Mouse (Mus musculus) brain, adult 2 months (tissue): Measurements from ENCODE around the gene 1810055G02Rik.
A peak's percentile ranks its signal among the peaks of the same experiment; 100 is the strongest.

ENCODE experiments used
- DNase-seq: peaks from one replicate; pipeline ENCODE4 v3.0.0; 2011; ENCODE audit warnings: low read depth, low spot score

Gene 1810055G02Rik

GRCm38 (mm10) chr19:3708078-3709012 lies at the start of gene 1810055G02Rik:
Gene 1810055G02Rik, plus strand, starts transcription at chr19:3708293.
- peak; percentile 99 for DNase-seq

DNA sequence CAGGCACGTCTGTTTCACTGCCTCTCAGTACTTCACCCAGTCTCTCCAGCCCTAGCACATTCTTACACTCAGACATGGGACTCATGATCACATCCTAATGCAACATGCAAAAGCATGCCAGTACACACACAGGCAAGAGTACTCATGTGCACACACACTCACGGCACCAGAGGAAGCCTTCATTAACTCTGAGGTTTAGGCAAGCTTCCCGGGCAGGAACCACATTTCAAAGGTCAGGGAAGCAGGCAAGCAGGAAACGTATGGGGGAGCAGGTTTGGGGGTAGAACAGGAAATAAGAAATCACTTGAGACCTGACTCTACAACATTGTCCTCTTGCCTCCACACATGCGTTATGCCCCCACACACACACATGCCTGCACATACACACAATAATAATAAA lies 42.6 kb upstream of the 1810055G02Rik start:
- no peak for DNase-seq

- peak; percentile 26 for DNase-seq
Observed at GRCm38 (mm10) chr19:3666632-3667031, 41.5 kb upstream of the 1810055G02Rik start.

DNA sequence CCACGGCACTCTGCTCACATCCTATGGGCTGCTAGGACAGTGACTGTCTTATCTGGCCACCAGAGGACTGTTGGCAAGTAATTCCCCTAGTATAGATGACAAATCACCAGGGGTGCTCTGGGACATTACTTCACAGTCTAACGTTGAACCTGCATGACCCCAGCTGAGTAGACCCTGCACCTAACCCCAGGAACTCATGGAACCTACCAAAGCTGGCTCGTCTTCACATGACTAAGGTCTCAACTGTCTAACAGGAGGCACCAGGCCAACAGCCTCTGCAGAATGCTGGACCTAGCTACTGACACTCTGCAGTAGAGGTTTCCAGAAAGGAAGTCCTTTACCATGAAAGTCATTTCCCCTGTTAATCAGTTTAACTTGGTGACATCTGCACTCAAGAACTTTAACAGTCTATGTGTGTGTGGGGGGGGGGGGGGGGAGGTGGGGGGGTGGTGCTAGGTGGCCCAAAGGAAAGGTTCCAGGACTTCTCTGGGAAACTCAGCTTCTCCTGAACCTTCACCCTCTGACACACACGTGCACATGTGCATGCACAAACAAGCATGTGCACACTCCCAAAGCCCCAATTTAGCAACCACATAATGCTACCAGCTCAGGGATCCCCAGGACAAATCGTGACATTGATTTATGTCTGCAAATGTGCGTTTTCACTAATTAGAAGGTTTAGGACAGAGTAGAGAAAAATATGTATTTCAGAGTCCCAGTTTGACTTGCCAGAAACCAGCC lies 40.8 kb upstream of the 1810055G02Rik start:
- no peak for DNase-seq

DNA sequence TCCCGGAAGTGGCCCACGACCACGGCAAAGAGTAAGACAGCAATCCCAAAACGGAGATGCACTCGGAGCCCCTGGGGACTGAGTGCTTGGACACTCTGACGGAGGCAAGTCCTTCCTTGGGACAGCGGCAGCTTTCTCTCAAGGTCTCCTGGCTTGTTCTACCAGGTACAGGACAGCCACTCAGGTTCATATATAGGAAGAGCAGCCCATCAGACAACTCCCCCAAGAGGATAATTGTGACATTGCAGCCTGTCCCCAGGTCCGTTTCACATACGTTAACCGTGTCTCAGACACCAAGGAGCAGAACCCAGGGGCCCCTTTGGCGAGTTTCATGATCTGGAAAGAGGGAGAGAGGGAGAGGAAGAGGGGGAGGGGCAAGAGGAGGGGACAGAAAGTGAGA lies 40.1 kb upstream of the 1810055G02Rik start:
- DNase-seq, result no peak

GRCm38 (mm10) chr19:3668551-3668950 lies 39.5 kb upstream of the 1810055G02Rik start:
- DNase-seq, result no peak

DNA sequence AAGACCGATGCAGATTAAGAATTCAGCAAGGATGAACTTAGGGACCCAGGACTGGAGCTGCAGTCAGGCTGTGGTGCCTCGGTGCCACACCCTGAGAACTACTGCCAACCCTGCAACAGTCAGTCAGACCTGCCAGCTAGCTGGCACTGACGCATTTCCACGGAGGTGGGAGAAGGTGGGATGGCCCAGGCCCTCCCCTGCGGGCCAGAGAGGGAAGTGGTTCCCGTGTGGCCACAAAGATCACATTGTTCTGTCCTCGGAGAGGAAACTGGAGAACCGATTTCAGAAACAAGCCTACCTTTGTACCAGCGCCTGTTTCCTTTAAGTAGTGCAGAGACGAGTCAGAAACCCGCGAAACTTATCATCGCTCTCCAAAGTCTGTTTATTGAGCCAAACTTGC lies 39.0 kb upstream of the 1810055G02Rik start:
- no peak for DNase-seq

- no peak for DNase-seq
Observed at GRCm38 (mm10) chr19:3673149-3673548, 34.9 kb upstream of the 1810055G02Rik start.

- peak; percentile 57 for DNase-seq
Observed at GRCm38 (mm10) chr19:3674122-3674855, 33.8 kb upstream of the 1810055G02Rik start.

DNA sequence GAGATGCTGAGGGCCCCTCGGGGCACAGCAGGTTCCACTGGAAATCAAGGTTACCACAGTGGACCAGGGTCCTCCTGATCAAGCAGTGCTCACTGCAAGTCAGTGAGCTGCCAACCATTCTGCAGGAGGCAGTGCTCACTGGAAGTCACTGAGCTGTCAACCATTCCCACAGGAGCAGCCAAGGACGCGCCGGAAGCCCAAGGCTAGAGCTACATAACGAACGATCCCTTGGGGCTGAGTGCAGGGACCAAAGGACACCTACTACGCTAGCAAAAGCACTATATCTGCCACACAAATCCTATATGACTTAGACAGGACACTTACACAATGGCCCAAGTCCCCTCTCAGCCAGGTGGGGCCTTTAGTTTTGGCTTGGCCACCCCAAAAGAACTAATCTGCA lies 27.4 kb upstream of the 1810055G02Rik start:
- no peak for DNase-seq

DNA sequence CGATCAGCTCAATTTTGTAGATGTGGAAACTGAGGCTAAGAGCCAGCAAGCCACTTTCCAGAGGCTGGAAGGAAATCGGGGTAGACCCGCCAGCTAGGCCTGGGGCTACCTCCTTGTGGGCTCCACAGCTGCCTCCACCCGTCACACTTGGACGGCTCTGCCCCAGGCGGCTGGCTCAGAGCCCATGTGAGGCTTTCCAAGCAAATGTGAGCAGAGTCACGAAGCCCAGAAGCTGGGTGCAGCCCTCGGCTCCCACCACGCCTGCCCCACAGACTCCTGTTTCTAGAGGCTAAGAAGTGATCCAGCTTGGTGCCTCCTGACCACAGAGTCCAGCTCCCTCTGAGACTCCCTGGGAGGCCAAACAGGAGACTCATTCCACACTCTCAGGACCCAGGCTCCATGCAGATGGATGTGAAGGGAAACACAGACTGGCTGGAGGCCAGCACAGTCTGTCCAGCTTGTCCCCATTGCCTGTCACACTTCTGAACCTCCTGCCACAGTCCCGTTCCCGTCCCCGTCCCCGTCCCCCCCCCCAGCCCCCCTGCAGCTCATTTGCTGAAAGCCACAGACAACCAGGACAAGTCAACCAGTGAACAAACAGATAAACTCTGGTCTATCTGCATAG lies 26.7 kb upstream of the 1810055G02Rik start:
- DNase-seq, result peak; percentile 49

DNA sequence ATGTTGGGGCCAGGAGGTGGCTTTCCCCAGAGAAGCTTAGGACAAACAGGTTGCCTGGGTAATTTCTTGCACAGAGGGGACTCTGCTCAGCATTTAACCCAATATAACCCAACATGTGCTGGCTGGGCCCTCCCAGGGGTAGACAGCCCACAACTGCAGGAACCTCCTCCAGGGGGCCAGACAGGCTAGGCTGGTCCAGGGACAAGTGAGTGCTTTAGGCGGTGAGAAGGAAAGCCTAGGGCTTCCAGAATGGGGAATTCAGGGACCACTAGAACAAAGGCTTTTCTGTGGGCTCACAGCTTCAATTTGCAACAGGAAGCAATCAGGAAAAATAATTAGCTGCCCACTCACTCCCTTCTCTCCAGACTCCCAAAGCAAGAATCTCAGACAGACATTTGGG lies 23.7 kb upstream of the 1810055G02Rik start:
- DNase-seq, result no peak

- no peak for DNase-seq
Observed at GRCm38 (mm10) chr19:3684957-3685580, 23.0 kb upstream of the 1810055G02Rik start.

GRCm38 (mm10) chr19:3685611-3686214 lies 22.4 kb upstream of the 1810055G02Rik start:
- DNase-seq, result no peak

DNA sequence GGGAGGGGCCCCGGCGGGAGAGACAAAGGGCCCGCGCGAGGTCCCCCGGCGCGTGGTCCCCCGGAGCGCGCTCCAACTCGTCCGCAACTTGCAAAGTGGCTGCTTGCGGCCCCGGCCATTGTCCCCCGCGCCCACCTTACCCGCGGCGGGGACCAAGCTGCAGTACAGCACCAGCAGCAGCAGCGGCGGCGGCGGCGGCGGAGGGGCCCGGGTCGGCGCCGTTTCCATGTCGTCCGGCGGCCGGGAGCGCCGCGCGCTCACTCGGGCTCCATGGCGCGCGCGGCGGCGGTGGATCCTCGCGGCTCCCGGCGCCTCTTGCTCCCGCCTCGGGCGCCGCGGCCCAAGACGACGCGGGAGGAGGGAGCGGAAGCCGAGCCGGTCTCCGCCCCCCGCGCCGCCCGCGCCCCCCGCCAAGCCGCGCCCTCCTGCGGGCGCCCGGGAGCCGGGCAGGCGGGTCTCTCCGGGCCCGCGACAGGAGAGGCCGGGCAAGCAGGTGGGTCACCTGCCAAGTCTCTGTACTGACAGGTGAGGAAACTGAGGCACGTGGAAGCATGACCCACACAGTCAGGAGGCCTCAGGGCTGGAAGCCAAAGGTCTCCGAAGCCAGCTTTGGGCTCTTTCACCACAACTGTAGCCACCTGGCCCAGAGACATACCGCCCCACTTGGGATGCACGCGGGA lies 21.7 kb upstream of the 1810055G02Rik start, which contains the start of gene Lrp5:
Lrp5 (minus strand) TSS at position 350 of the 680 bp plus-strand sequence.
- DNase-seq, result no peak

DNA sequence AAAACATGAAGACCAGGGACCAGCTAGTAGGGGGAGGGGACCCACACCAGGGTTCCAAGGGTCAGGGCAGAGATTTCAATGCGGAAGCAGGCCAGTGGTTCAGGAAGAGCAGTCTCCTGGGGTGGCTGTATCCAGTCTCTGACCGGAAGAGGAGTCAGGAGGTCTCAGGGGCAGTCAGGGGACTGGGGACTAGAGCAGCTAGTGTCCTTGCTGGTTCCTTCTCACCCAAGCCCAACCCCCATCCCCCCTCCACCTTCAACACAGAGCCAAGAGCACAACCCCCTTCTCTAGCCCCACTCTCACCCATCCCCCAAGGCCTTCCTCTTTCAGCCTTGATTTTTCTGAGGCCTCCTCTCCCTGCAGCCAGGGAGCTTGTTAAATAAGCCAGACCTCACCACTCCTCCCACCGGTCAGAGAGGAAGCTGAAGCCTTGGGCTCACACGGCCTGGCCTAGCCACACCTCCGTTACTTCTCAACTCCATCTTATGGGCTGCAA lies 20.4 kb upstream of the 1810055G02Rik start:
- peak; percentile 55 for DNase-seq

GRCm38 (mm10) chr19:3691337-3691736 lies 16.8 kb upstream of the 1810055G02Rik start:
- DNase-seq, result no peak

DNA sequence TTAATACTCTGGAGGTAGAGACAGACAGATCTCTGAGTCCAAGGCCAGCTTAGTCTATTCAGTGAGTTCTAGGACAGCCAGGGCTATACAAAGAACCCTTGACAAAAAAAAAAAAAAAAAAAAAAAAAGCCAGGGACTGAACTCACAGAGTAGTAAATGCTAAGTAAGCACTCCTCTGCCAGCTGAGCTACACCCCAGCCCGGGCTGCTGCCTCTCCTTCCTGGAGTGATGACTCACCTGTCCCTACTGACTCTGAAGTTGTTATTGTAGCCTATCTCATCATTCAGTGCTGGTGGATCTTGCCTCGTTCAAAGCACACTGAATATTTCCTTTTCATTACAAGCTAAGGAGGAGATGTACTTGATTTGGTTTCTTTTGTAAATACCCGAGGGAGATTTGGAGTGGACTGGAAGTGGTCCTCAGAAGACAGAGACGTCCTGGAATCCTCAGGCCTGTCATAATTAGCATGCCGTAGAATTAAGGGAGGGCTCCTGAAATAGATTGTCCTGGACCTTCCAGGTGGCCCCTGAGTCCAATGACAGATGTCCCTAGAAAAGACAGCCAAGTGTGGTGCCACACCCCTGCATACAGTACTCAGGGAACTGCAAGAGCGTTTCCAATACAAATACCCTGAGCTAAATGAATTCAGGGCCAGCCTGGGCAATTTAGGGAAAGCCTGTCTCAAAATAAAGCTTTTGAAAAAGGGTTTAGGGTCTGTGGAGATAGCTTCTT lies 15.5 kb upstream of the 1810055G02Rik start:
- peak; percentile 67 for DNase-seq

- no peak for DNase-seq
Observed at GRCm38 (mm10) chr19:3694476-3694875, 13.6 kb upstream of the 1810055G02Rik start.
